Mouse (Mus musculus) liver, postnatal 0 days (tissue): ENCODE data around the gene Ppp3r2.

Experiments used
- CTCF ChIP-seq: sonication (generic); IDR thresholded peaks from 2 replicates; pipeline ENCODE4 v1.5.1; 2016; ENCODE audit warnings: antibody characterized with exemption, low read depth
- EP300 ChIP-seq: IDR thresholded peaks from 2 replicates; pipeline ENCODE4 v1.6.1; 2016; ENCODE audit warnings: antibody characterized with exemption, low read depth, mild to moderate bottlenecking

DNA sequence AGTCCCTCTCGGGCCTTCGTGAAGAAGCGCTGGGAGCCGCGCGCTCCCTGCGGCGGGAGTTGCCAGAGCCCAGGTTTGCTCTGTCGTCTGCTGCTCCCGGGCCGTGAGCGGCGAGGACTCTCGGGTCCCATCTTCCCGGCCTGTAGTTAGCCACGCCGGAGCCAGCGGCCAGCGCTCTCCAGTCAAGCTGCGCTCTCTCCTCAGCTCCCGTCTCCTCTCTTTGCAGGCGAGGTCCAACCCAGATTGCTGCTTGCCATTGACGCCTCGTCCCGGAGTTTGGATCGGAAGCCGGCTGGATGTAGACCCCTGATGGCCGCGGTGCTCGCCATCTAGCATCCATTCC, 49.7 kb downstream of the Ppp3r2 start:
- TF ChIP-seq CTCF = no peak
- no peak for TF ChIP-seq EP300
